Mouse (Mus musculus): Measurements from ENCODE around the gene Myocos. TPM values are rescaled to one million over a fixed set of nuclear protein-coding genes. Genes with fewer than 3 reads are reported as not detected.
"Not testable (repeated sequence)": the region's sequence is repeated elsewhere in the genome, so short reads cannot be mapped to it uniquely, and the experiment has no call there.

Gene Myocos
- polyA plus RNA-seq, 1 experiment = not detected

- no peaks in the 10 kb centered on the region for H3K36me3 ChIP-seq (ENCODE audit: control insufficient read depth, insufficient read depth, low read length)
- no peak overlapping the region for H3K4me3 ChIP-seq (ENCODE audit: extremely low read depth, insufficient read depth, insufficient read length)
- H3K27ac ChIP-seq (ENCODE audit: insufficient read depth, low read length) = no peak overlapping the region
- H3K27me3 ChIP-seq (ENCODE audit: control insufficient read depth, insufficient read depth, low read length) = no peaks in the 10 kb centered on the region
- DNase-seq (ENCODE audit: low read depth in 1 of 2, low spot score in 2 of 2) = no peak
- H3K4me1 ChIP-seq (ENCODE audit: control insufficient read depth, insufficient read depth, insufficient read length) = no peaks in the 10 kb centered on the region
- no peak for TF ChIP-seq CTCF (IDR thresholded peaks at IDR 0.05; ENCODE audit: extremely low read depth, insufficient read depth, insufficient read length, insufficient replicate concordance)
- TF ChIP-seq POLR2A (IDR thresholded peaks at IDR 0.05; ENCODE audit: low read depth, low read length) = no peak
- WGBS = 87% methylated on average over 4 of the region's 4 CpGs
These were observed 19.5 kb downstream of the Myocos start for GRCm38 (mm10) chr1:162638535-162638934.

GRCm38 (mm10) chr1:162636516-162636915 lies 21.5 kb downstream of the Myocos start:
- no peak overlapping the region for H3K4me3 ChIP-seq (ENCODE audit: extremely low read depth, insufficient read depth, insufficient read length)
- no peak for DNase-seq (ENCODE audit: low read depth in 1 of 2, low spot score in 2 of 2)
- no peak overlapping the region for H3K27ac ChIP-seq (ENCODE audit: insufficient read depth, low read length)
- TF ChIP-seq POLR2A (IDR thresholded peaks at IDR 0.05; ENCODE audit: low read depth, low read length) (no peak), CTCF (IDR thresholded peaks at IDR 0.05; ENCODE audit: extremely low read depth, insufficient read depth, insufficient read length, insufficient replicate concordance) (no peak)
- H3K27me3 ChIP-seq (ENCODE audit: control insufficient read depth, insufficient read depth, low read length) = no peaks in the 10 kb centered on the region
- WGBS = 75% methylated on average over 3 of the region's 3 CpGs
- no peaks in the 10 kb centered on the region for H3K36me3 ChIP-seq (ENCODE audit: control insufficient read depth, insufficient read depth, low read length)
- H3K4me1 ChIP-seq (ENCODE audit: control insufficient read depth, insufficient read depth, insufficient read length) = no peaks in the 10 kb centered on the region

- H3K4me1 ChIP-seq (ENCODE audit: control insufficient read depth, insufficient read depth, insufficient read length); H3K4me3 ChIP-seq (ENCODE audit: extremely low read depth, insufficient read depth, insufficient read length); H3K27ac ChIP-seq (ENCODE audit: insufficient read depth, low read length); DNase-seq (ENCODE audit: low read depth in 1 of 2, low spot score in 2 of 2); H3K36me3 ChIP-seq (ENCODE audit: control insufficient read depth, insufficient read depth, low read length); H3K27me3 ChIP-seq (ENCODE audit: control insufficient read depth, insufficient read depth, low read length): not testable (repeated sequence)
- WGBS = 63% methylated on average over 1 of the region's 1 CpGs
These were observed 22.6 kb downstream of the Myocos start for GRCm38 (mm10) chr1:162635291-162635931.

GRCm38 (mm10) chr1:162628326-162628725 lies 29.7 kb downstream of the Myocos start:
- not testable (repeated sequence) for H3K27me3 ChIP-seq (ENCODE audit: control insufficient read depth, insufficient read depth, low read length); H3K27ac ChIP-seq (ENCODE audit: insufficient read depth, low read length); H3K4me1 ChIP-seq (ENCODE audit: control insufficient read depth, insufficient read depth, insufficient read length); H3K4me3 ChIP-seq (ENCODE audit: extremely low read depth, insufficient read depth, insufficient read length); H3K36me3 ChIP-seq (ENCODE audit: control insufficient read depth, insufficient read depth, low read length); DNase-seq (ENCODE audit: low read depth in 1 of 2, low spot score in 2 of 2)
- 96% methylated on average over 15 of the region's 15 CpGs for WGBS

- H3K4me1 ChIP-seq (ENCODE audit: control insufficient read depth, insufficient read depth, insufficient read length); H3K4me3 ChIP-seq (ENCODE audit: extremely low read depth, insufficient read depth, insufficient read length); H3K27me3 ChIP-seq (ENCODE audit: control insufficient read depth, insufficient read depth, low read length); DNase-seq (ENCODE audit: low read depth in 1 of 2, low spot score in 2 of 2); H3K27ac ChIP-seq (ENCODE audit: insufficient read depth, low read length); H3K36me3 ChIP-seq (ENCODE audit: control insufficient read depth, insufficient read depth, low read length): not testable (repeated sequence)
- WGBS = 84% methylated on average over 4 of the region's 4 CpGs
These were observed 30.2 kb downstream of the Myocos start for GRCm38 (mm10) chr1:162627821-162628220.

- Histone ChIP-seq H3K4me1 (ENCODE audit: control insufficient read depth, insufficient read depth, insufficient read length) (no peaks in the 10 kb centered on the region), H3K36me3 (ENCODE audit: control insufficient read depth, insufficient read depth, low read length) (no peaks in the 10 kb centered on the region), H3K4me3 (ENCODE audit: extremely low read depth, insufficient read depth, insufficient read length) (no peak overlapping the region), H3K27ac (ENCODE audit: insufficient read depth, low read length) (no peak overlapping the region), H3K27me3 (ENCODE audit: control insufficient read depth, insufficient read depth, low read length) (no peaks in the 10 kb centered on the region)
- TF ChIP-seq CTCF (IDR thresholded peaks at IDR 0.05; ENCODE audit: extremely low read depth, insufficient read depth, insufficient read length, insufficient replicate concordance) (no peak), POLR2A (IDR thresholded peaks at IDR 0.05; ENCODE audit: low read depth, low read length) (no peak)
- peak; percentile 38 to 42 for DNase-seq (ENCODE audit: low read depth in 1 of 2, low spot score in 2 of 2)
- WGBS = 4% methylated on average over 7 of the region's 7 CpGs
These were observed 32.8 kb downstream of the Myocos start for GRCm38 (mm10) chr1:162625229-162625628.

- H3K27ac ChIP-seq (ENCODE audit: insufficient read depth, low read length) = no peak overlapping the region
- no peak overlapping the region for H3K4me3 ChIP-seq (ENCODE audit: extremely low read depth, insufficient read depth, insufficient read length)
- TF ChIP-seq CTCF (IDR thresholded peaks at IDR 0.05; ENCODE audit: extremely low read depth, insufficient read depth, insufficient read length, insufficient replicate concordance) (no peak), POLR2A (IDR thresholded peaks at IDR 0.05; ENCODE audit: low read depth, low read length) (no peak)
- no peaks in the 10 kb centered on the region for H3K36me3 ChIP-seq (ENCODE audit: control insufficient read depth, insufficient read depth, low read length)
- WGBS = 46% methylated on average over 4 of the region's 4 CpGs
- H3K4me1 ChIP-seq (ENCODE audit: control insufficient read depth, insufficient read depth, insufficient read length) = no peaks in the 10 kb centered on the region
- DNase-seq (ENCODE audit: low read depth in 1 of 2, low spot score in 2 of 2) = no peak
- H3K27me3 ChIP-seq (ENCODE audit: control insufficient read depth, insufficient read depth, low read length) = no peaks in the 10 kb centered on the region
These were observed 34.1 kb downstream of the Myocos start for GRCm38 (mm10) chr1:162623895-162624294.
